Mouse (Mus musculus) CD8-positive naive resting alpha-beta T cell, adult 57 days (primary cell): ENCODE data around the gene Hdac2. TPM values are rescaled to one million over a fixed set of nuclear protein-coding genes. Genes with fewer than 3 reads are reported as not detected.

Experiments used
- total RNA-seq: library from RNA; stranded (reverse); gene quantifications from one replicate; pipeline ENCODE4 v1.2.4, GENCODE M21; 2023

The Hdac2 gene
- total RNA-seq, result 58.9 TPM

GRCm38 (mm10) chr10:36974086-36974675 is at the start of gene Hdac2:
Gene Hdac2, plus strand, starts transcription at chr10:36974544.

Other genes starting within 250 kb of the Hdac2 start
- gene Marcks, start 164.4 kb downstream of the Hdac2 start, total RNA-seq, result 7.1 TPM